Mouse (Mus musculus) kidney, adult 2 months (tissue): ENCODE data around the gene Troap.

Experiments
- CTCF ChIP-seq: fragments of 200-500 bp; conservative IDR thresholded peaks from 2 replicates; pipeline ENCODE4 v1.5.1; 2011; ENCODE audit warnings: low read depth, mild to moderate bottlenecking, control low read depth, low read length, moderate library complexity, mixed read lengths; ENCODE audit not compliant: insufficient read depth, insufficient read length
- POLR2A ChIP-seq: fragments of 200-500 bp; IDR thresholded peaks from one replicate; pipeline ENCODE4 v1.6.1; 2011; ENCODE audit warnings: low read depth, low read length, control low read depth

DNA sequence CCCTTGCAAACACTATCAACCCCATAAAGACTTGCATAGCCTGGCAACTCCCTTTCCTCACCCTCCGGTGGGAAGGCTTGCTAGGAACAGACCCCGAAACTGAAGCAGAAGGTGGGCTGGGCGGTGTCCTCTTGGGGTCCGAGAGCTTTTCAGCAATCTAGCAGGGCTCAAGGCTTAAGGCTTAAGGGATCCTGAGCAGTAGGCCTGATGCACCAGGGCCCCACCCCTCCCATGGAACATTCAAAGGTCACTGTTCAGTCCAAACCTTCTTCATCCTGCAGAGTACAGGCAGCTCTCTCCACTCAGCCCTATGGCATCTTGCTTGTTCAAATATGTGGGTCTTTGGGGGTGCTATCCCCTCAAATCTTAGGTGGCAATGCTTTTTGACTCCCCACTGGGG, 11.6 kb downstream of the Troap start:
- TF ChIP-seq CTCF (no peak), POLR2A (no peak)
